Mouse (Mus musculus): Measurements from ENCODE around the gene Zfp142. TPM values are rescaled to one million over a fixed set of nuclear protein-coding genes. Genes with fewer than 3 reads are reported as not detected.

The Zfp142 gene
- polyA plus RNA-seq, 1 experiment from 2014 or later, result 5.1 TPM

GRCm38 (mm10) chr1:74582621-74583020 is 5.4 kb downstream of the Zfp142 start:
- H3K4me2 ChIP-seq, result no peak overlapping the region
- H3K9me3 ChIP-seq, result no peaks in the 10 kb centered on the region
- ATAC-seq (ENCODE audit: extremely low read depth, insufficient number of reproducible peaks, low FRiP score, low TSS enrichment), result no peak
- 77% methylated on average over 3 of the region's 3 CpGs for WGBS
- H3K9ac ChIP-seq, result no peak overlapping the region
- H3K27me3 ChIP-seq (replicated peaks), result no peaks in the 10 kb centered on the region
- H3K4me1 ChIP-seq, result peaks cover 30% of the 10 kb centered on the region
- H3K36me3 ChIP-seq, result peaks cover 63% of the 10 kb centered on the region
- H3K27ac ChIP-seq (replicated peaks), result no peak overlapping the region
- no peak overlapping the region for H3K4me3 ChIP-seq

GRCm38 (mm10) chr1:74569739-74570719 is 18.0 kb downstream of the Zfp142 start:
- WGBS, result 81% methylated on average over 29 of the region's 29 CpGs
- H3K27me3 ChIP-seq (replicated peaks), result no peaks in the 10 kb centered on the region
- H3K27ac ChIP-seq (replicated peaks), result no peak overlapping the region
- no peaks in the 10 kb centered on the region for H3K9me3 ChIP-seq
- H3K9ac ChIP-seq, result no peak overlapping the region
- H3K36me3 ChIP-seq, result peaks cover 95% of the 10 kb centered on the region
- H3K4me1 ChIP-seq, result no peaks in the 10 kb centered on the region
- no peak overlapping the region for H3K4me2 ChIP-seq
- no peak for ATAC-seq (ENCODE audit: extremely low read depth, insufficient number of reproducible peaks, low FRiP score, low TSS enrichment)
- H3K4me3 ChIP-seq, result no peak overlapping the region

- no peak for ATAC-seq (ENCODE audit: extremely low read depth, insufficient number of reproducible peaks, low FRiP score, low TSS enrichment)
Measured at GRCm38 (mm10) chr1:74565834-74566233, 22.2 kb downstream of the Zfp142 start.

DNA sequence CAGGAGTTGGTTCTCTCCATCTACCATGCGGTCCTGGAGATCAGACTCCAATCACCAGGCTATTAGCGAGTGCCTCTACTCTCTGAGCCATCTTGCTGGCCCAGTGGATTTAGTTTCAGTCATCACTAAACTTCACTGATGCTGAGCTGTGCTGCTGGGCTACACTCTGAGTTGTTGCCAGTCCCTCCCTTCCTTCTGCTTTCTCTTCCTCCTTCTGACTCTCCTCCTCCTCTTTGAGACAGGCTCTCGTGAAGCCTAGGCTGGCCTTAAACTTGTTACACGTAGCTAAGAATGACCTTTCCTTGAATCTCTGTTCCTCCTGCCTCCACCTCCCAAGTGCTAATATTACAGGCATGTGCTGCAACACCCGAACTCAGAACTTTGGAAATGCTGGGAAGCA is 29.0 kb downstream of the Zfp142 start:
- Histone ChIP-seq H3K27ac (replicated peaks) (no peak overlapping the region), H3K9me3 (no peaks in the 10 kb centered on the region), H3K4me3 (no peak overlapping the region), H3K4me2 (no peak overlapping the region), H3K36me3 (peaks cover 10% of the 10 kb centered on the region), H3K27me3 (replicated peaks) (no peaks in the 10 kb centered on the region), H3K4me1 (no peaks in the 10 kb centered on the region), H3K9ac (no peak overlapping the region)
- 79% methylated on average over 5 of the region's 5 CpGs for WGBS
- no peak for ATAC-seq (ENCODE audit: extremely low read depth, insufficient number of reproducible peaks, low FRiP score, low TSS enrichment)

More at GRCm38 (mm10) chr1:74565834-74566233, 22.2 kb downstream of the Zfp142 start:
- no peaks in the 10 kb centered on the region for H3K4me1 ChIP-seq
- H3K4me2 ChIP-seq, result no peak overlapping the region
- no peaks in the 10 kb centered on the region for H3K9me3 ChIP-seq
- H3K9ac ChIP-seq, result no peak overlapping the region
- H3K36me3 ChIP-seq, result peaks cover 74% of the 10 kb centered on the region
- no peak overlapping the region for H3K27ac ChIP-seq (replicated peaks)
- WGBS, result 93% methylated on average over 6 of the region's 6 CpGs
- H3K4me3 ChIP-seq, result no peak overlapping the region
- no peaks in the 10 kb centered on the region for H3K27me3 ChIP-seq (replicated peaks)

- no peak for ATAC-seq (ENCODE audit: extremely low read depth, insufficient number of reproducible peaks, low FRiP score, low TSS enrichment)
- 0 out of 2 replicates have a peak within 1 kb of the TSS, but pooled peaks have one; percentile 8 for H3K9ac ChIP-seq
- 76% methylated on average over 4 of the region's 4 CpGs for WGBS
- no peak within 1 kb of the TSS for H3K4me2 ChIP-seq
- H3K27me3 ChIP-seq (replicated peaks), result peaks cover 26% of the 10 kb centered on the region
- H3K4me3 ChIP-seq, result no peak within 1 kb of the TSS
- H3K36me3 ChIP-seq, result no peaks in the 10 kb centered on the region
- H3K27ac ChIP-seq (replicated peaks), result no peak within 1 kb of the TSS
- no peaks in the 10 kb centered on the region for H3K9me3 ChIP-seq
- H3K4me1 ChIP-seq, result peaks cover 5% of the 10 kb centered on the region
Measured at GRCm38 (mm10) chr1:74544184-74544583, 43.9 kb downstream of the Zfp142 start, which contains the start of gene Usp37. Usp37 (minus strand) TSS chr1:74544284.

GRCm38 (mm10) chr1:74542451-74542961 is 45.5 kb downstream of the Zfp142 start, which contains the start of gene Plcd4:
Plcd4 (plus strand) TSS chr1:74542888.
- Histone ChIP-seq H3K36me3 (no peaks in the 10 kb centered on the region), H3K27ac (replicated peaks) (no peak within 1 kb of the TSS), H3K4me3 (no peak within 1 kb of the TSS), H3K9me3 (no peaks in the 10 kb centered on the region), H3K4me1 (peaks cover 5% of the 10 kb centered on the region), H3K4me2 (peak within 1 kb of the TSS; percentile 24; the same call in 1 of the 2 replicates), H3K9ac (0 out of 2 replicates have a peak within 1 kb of the TSS, but pooled peaks have one; percentile 8), H3K27me3 (replicated peaks) (peaks cover 22% of the 10 kb centered on the region)
- ATAC-seq (ENCODE audit: extremely low read depth, insufficient number of reproducible peaks, low FRiP score, low TSS enrichment), result no peak
- 9% methylated on average over 6 of the region's 6 CpGs for WGBS

DNA sequence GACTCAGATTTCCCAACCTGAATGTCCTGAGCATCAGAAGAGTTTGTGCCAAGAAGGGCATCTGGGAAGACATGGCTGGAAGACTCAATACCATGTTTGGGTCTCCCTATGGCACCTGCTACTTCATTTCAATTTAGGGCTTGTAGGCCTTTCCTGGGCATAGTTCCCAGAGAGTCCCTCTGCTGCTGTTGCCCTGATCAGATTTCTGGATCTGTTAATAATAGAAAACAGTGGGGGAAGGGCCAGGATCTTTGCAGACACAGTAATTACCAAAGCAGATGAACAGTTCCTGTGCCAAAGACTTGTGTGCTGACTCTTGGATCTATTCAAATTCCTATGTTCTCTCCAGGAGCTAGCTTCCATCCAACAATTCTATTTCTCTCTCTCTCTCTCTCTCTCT is 49.4 kb downstream of the Zfp142 start:
- H3K9ac ChIP-seq, result no peak overlapping the region
- ATAC-seq (ENCODE audit: extremely low read depth, insufficient number of reproducible peaks, low FRiP score, low TSS enrichment), result no peak
- peaks cover 7% of the 10 kb centered on the region for H3K27me3 ChIP-seq (replicated peaks)
- peaks cover 5% of the 10 kb centered on the region for H3K4me1 ChIP-seq
- no peaks in the 10 kb centered on the region; the same call in 1 of the 2 replicates for H3K36me3 ChIP-seq
- no peak overlapping the region for H3K4me3 ChIP-seq
- H3K27ac ChIP-seq (replicated peaks), result no peak overlapping the region
- no peak overlapping the region for H3K4me2 ChIP-seq
- H3K9me3 ChIP-seq, result no peaks in the 10 kb centered on the region

DNA sequence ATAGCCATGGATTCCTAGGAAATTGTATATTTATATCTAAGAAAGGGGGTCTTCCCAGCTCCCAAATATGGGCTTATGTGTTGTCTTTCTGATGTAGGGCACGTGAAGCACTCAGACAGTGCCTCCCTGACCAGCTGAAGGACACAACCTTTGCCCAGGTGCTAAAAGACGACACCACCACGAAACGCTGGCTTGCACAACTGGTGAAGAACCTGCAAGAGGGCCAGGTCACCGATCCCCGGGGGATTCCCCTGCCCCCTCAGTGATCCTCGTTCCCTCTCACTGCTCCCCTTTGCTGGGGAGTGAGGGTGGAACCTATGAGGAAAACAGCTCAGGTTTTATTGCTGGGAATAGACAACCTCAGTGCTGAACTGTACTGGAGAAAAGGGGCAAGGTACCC is 59.5 kb downstream of the Zfp142 start:
- no peaks in the 10 kb centered on the region for H3K9me3 ChIP-seq
- H3K27me3 ChIP-seq (replicated peaks), result no peaks in the 10 kb centered on the region
- 93% methylated on average over 7 of the region's 7 CpGs for WGBS
- ATAC-seq (ENCODE audit: extremely low read depth, insufficient number of reproducible peaks, low FRiP score, low TSS enrichment), result no peak
- no peak overlapping the region for H3K4me3 ChIP-seq
- no peaks in the 10 kb centered on the region for H3K4me1 ChIP-seq
- peaks cover 93% of the 10 kb centered on the region for H3K36me3 ChIP-seq
- H3K4me2 ChIP-seq, result no peak overlapping the region
- H3K27ac ChIP-seq (replicated peaks), result no peak overlapping the region
- no peak overlapping the region for H3K9ac ChIP-seq

DNA sequence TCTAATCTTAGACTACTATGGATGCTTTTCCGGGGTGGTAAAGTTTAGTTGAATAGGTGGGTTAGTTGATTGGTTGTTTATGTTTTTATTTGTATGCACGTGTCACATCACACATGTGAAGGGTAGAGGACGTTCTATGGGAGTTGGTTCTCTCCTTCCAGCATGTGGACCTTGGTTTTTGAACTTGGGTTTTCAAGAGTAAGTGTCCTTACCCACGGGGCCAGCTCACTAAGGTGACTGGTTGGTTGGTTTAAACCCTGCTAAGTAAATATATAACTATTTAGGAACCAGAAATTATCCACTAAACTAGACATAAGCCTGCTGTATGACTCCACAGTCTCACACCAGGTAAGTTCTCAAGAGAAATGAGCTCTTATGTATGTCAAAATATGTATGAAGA is 63.3 kb downstream of the Zfp142 start:
- Histone ChIP-seq H3K4me2 (no peak overlapping the region), H3K4me1 (no peaks in the 10 kb centered on the region), H3K9ac (no peak overlapping the region), H3K27me3 (replicated peaks) (no peaks in the 10 kb centered on the region), H3K36me3 (peaks cover 96% of the 10 kb centered on the region), H3K4me3 (no peak overlapping the region), H3K9me3 (no peaks in the 10 kb centered on the region), H3K27ac (replicated peaks) (no peak overlapping the region)
- WGBS, result 85% methylated on average over 4 of the region's 4 CpGs
- ATAC-seq (ENCODE audit: extremely low read depth, insufficient number of reproducible peaks, low FRiP score, low TSS enrichment), result no peak

DNA sequence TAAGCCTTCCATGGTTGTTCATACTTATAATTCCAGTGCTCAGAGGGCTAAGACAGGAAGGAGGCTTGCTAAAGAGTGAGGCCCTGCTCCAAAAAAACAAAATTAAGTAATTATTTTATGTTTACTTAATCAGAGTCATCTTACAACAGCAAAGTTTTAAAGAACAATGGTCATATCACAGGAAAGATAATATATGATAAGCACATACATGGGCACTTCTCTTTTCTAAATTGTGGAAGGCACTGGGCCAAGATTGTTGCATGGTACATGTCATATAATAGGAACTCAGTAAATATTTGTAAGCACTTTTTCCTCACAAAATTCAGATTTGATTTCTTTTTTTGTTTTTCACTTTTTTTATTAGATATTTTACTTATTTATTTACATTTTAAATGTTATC is 68.2 kb downstream of the Zfp142 start:
- no peak overlapping the region for H3K27ac ChIP-seq (replicated peaks)
- ATAC-seq (ENCODE audit: extremely low read depth, insufficient number of reproducible peaks, low FRiP score, low TSS enrichment), result no peak
- no peak overlapping the region for H3K4me3 ChIP-seq
- no peak overlapping the region for H3K9ac ChIP-seq
- no peak overlapping the region for H3K4me2 ChIP-seq
- no peaks in the 10 kb centered on the region for H3K4me1 ChIP-seq
- H3K9me3 ChIP-seq, result no peaks in the 10 kb centered on the region
- H3K36me3 ChIP-seq, result peaks cover 69% of the 10 kb centered on the region
- H3K27me3 ChIP-seq (replicated peaks), result no peaks in the 10 kb centered on the region

All from heart, embryonic 13.5 days (tissue).